Mouse (Mus musculus): Measurements from ENCODE around the gene Mast3. TPM values are rescaled to one million over a fixed set of nuclear protein-coding genes. Genes with fewer than 3 reads are reported as not detected.
A peak's percentile ranks its signal among the peaks of the same experiment; 100 is the strongest.
"Not testable (repeated sequence)": the region's sequence is repeated elsewhere in the genome, so short reads cannot be mapped to it uniquely, and the experiment has no call there.

The Mast3 gene
- total RNA-seq, 2 experiments from 2014 or later, result 15.6 to 16.7 TPM

DNA sequence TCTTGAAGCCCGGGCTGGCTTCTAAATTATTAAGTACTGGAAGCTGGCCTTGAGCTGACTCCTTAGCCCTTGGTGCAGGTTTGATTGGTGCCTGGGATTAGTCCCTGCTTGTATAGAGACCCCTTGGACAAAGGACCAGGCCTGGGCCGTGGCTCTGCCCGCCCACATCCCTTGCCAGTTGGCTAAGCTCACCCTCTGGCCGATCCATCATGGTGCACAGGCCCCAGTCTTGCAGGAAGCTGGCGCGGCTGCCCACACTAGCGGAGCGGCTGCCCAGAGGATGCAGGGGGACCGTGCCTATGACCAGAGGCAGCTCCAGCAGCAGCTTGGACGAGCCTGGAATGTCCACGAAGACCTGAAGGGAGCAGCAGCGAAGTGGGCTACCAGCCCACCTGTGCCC lies 31.8 kb upstream of the Mast3 start:
- no peak for DNase-seq (ENCODE audit: low spot score in 2 of 2)

DNA sequence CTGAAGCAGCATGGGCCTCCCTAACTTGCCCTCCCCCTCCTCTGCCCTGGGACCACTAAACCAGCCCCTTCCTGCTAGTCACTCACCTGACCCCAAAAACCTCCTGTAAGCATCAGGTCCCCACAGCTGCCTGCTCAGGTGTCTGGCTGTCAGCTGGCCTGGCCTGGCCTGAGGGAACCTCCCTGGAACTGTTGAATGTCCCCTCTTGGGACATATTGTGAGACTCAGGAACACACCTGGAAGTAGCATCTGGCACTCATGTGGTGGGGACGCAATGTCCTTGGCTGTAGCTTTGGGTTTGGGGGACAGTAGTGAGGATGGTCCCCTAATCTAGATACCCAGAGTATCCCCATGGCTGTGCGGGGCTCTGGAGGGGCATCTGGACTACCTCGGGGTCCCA lies 29.2 kb upstream of the Mast3 start:
- no peak for DNase-seq (ENCODE audit: low spot score in 2 of 2)

DNA sequence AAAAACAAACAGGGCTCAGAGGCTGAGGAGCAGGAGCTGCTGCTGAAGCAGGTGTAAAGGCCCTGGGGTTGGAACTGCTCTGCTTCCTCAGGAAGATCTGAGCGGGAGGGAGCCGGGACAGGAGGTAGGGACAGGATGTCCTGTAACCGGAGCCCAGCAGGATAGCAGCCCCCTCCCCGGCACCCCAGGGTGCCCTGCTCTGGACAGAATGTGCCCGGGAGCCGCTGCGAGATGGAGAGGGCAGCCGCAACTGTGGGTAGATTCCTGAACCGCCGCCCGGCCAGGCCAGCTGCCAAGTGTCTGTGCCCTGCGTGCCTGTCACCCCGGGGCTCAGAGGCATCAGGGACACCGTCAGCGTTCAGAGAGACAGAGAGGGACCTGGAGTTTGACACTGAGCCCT lies 28.7 kb upstream of the Mast3 start:
- DNase-seq (ENCODE audit: low spot score in 2 of 2), result peak in 1 of 2 experiments; percentile 67

DNA sequence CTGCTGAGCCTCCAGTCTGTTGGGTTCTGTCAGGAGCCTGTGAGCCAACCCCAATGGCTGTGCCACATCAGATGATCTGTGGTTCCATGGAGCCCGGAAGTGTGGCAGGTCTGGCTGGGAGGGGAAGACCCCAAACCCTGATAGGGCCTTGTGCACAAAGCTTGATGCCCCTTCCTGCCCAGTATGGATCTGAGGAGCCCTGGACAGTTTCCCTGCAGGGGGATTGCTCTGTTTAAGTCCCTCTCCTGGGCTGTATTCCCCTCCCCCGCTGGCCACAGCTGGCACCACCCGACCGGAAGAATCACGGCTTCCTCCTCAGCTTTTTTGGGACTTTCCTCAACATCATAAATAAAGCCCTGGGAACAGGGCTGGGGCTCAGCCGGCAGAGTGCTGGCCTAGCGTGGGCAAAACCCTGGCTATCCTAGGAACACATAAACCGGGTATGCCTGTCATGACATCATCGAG lies 28.2 kb upstream of the Mast3 start:
- no peak for DNase-seq (ENCODE audit: low spot score in 2 of 2)

DNA sequence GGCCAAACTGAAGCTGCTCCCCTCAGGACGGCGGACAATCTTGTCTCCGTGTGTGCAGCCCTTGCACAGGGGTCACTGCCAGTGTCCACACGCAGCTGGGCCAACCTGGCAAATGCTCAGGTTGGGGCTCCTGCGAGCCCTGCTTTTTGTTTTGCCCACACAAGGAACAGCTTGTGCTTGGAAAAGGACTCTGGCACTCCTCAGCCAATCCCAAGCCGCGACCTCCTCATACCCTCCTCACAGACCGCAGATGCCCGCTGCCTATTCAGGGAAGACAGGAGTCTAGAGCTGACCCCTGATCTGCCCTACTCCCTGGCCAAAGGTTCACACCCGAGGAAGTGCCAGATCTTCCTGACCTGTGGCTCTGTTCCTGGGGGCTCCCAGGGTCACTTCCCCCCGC lies 27.5 kb upstream of the Mast3 start:
- no peak for DNase-seq (ENCODE audit: low spot score in 2 of 2)

DNA sequence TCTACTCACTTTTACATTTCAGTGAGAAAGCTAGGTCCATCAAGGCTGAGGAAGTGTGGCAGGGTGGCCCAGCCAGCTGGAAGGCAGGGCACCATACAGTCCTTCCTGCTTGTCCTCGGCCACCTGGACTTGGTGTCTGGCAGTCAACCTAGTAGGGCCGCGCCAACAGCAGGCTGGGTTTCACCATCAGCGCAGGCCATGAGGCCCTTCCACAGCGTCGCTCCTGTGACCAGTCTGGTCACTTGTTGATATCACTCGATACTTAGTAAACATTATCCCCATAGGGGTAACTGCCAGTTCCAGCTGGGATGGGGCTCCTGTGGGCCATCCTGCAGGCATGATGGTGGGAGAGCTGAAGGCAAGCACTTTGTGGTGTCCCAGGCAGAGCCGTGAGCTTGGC lies 26.7 kb upstream of the Mast3 start:
- no peak for DNase-seq (ENCODE audit: low spot score in 2 of 2)

DNA sequence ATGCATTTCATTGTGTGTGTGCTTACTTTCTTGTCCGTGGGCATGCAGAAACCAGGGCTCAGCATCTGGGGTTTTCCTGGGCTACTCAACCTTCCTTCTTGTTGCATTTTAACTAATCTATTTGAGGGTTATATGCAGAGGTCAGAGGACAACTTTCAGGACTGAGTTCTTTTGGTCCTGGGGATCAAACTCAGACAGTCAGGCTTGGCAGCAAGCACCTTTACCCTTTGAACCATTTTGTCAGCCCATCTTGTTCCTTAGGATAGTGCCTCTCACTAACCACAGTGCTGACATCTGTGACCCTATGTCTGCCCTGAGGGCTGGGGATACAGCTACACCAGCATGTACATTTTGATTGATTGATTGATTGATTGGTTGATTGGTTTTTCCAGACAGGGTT lies 22.9 kb upstream of the Mast3 start:
- DNase-seq (ENCODE audit: low spot score in 2 of 2), result no peak

DNA sequence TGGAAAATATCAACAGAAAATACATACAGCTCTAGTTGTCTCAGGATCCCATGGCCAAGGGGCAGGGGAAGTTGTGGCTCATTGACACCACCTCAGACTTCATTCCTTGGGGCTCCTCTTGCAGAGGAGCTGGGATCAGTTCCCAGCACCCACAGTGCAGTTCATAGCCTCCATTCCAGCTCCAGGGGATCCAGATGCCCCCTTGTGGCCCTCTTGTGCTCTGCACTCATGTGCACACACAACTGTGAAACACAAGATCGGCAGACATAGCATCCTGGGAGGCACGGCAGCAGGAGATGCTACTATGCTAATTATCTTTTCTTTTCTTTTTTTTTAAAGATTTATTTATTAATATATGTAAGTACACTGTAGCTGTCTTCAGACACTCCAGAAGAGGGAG lies 22.2 kb upstream of the Mast3 start:
- no peak for DNase-seq (ENCODE audit: low spot score in 2 of 2)

DNA sequence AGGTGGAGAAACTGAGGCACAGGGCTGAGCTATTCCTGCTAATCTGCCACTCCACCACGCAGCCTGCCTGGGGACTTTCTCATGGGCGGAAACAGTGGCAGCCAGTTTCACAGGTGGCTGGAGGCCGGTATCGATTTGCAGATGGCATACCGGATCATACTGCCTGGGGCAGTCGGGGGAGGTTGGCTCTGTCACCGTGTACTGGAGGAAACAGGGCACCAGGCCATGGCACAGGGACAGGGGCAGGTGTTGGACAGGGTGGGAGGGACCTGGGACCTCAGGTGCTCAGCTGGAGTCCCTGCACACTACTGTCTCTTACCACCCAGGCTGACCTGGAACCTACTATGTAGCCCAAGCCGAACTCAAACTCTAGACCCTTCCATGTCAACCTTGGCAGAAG lies 21.0 kb upstream of the Mast3 start:
- no peak for DNase-seq (ENCODE audit: low spot score in 2 of 2)

DNA sequence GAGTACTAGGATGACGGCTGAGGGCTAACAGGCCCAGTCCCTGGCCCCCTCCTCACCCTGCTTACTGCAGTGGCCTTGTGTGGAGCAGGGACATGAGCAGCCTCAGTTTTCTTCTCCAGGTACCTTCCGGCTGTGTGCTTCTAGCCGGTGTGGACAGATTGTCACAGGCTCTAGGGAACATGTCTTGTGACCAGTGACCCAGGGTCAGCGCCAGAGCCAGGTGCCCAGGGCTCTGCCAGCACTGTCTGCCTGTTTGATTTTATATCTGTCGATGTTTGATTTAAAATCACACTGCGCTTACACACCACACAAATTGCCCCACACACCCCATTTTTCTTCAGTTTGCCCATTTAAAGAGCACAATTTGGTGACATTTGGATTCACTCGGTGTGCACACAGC lies 18.9 kb upstream of the Mast3 start:
- DNase-seq (ENCODE audit: low spot score in 2 of 2), result no peak

DNA sequence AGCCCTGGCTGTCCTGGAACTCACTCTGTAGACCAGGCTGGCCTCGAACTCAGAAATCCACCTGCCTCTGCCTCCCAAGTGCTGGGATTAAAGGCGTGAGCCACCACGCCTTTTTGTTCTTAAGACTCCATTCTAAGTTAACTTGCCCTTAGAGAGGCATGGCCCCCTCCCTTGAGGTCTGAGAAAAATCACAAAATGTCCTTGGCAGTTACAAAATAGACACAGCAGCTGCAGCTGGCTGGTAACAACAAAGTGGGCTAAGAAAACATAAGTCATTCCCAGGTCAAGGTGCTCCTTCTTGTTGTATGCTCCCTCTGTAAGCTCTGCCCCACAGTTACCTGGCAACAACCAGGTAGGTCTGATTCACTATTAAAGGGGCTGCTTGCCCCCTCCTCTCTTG lies 17.7 kb upstream of the Mast3 start:
- not testable (repeated sequence) for DNase-seq (ENCODE audit: low spot score in 2 of 2)

DNA sequence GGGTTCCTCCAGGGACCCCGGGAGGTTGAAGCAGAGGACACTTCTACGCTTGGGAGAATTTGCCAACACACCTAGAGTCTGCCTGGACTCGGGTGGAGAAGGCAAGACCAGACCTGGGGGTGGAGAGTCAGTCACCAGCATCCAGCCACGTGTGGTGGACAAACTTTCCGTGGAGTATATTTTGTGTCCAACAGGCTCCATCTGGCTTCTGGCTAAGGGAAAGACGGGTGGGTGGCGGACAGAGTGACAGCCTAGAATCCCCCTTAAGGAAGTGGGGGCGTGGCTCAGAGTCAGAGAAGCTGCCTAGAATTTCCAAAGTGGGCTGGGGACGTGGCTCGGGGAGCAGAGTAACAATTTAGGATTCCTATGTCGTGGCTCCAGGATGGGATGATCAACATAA lies 17.1 kb upstream of the Mast3 start:
- no peak for DNase-seq (ENCODE audit: low spot score in 2 of 2)

DNA sequence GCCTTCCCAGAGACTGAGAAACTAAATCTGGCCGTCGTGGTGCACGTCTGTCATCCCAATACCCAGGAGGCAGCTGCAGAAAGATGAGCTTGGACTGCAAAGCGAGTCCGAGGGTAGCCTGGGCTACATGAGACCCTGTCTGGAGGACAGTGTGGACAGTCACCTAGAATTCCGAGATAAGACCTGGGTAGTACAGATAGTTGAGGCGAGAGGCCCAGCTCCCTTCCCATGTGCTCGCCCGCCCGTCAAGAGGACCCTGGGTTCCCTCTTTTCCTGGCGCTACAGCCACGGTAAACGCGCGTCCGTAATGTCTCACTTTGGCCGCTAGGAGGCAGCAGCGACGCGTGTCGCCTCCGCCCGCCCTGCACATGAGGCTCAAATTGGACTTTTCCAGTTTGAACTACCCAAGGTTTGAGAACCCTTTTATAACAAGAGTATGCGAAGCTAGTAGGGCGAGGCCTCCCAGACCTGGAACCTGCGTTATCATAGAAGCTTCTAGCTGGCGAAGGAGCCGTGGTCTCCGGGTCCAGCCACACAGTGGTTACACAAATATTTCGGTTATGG lies 16.6 kb upstream of the Mast3 start:
- peak; percentile 68 to 83 for DNase-seq (ENCODE audit: low spot score in 2 of 2)

DNA sequence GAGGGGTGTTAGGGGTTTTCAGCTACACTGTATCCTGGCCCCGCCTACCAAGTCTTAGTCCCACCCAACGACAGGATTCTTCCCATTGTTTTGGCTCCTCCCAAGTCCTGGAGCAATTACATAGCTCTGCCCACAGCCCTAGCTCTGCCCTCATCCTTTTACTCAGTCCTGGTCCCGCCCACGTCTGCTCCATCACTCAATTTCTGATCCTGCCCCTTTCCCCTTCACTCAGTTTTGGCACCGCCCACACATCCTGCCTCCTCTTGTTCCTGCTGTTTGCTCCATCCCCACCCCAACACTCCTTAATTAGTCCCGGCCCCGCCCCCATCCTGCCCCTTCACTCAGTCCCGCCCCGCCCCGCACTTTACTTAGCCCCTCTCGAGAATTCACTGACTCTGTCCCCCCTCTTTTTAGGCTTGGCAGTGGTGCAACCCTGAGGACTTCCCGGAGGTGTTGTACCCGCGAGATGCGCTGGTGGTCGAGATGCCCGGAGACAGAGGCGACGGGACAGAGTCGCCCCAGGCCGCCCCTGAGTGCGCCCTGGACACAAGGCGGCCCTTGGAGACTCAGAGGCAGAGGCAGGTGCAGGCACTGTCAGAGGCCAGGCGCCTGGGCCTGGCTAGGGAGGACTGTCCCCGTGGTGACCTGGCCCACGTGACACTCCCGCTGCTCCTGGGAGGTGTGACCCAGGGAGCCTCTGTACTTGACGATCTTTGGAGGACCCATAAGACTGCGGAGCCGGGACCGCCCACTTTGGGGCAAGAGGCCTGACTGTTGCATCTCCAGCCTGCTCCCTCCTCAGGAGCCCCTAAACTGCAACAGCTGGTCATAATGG lies 15.5 kb upstream of the Mast3 start:
- DNase-seq (ENCODE audit: low spot score in 2 of 2), result no peak

DNA sequence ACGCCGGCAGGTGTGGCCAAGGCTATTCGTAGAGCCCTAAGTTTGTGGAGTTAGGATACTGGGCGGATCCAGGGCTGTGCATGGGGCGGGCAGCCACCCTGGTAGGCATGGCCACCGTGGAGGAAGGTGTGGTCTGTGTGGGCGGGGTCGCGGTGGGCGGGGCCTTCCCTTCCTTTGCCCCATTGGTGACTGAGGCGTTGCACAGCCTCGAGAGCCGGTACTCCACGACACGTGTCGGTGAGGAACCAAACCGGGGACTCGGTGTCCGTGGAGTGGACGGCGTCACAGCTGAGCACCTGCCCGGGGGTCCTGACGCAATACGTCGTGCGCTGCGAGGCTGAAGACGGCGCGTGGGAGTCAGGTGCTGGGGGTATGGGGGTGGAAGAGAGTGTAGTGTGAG lies 11.8 kb upstream of the Mast3 start:
- no peak for DNase-seq (ENCODE audit: low spot score in 2 of 2)

DNA sequence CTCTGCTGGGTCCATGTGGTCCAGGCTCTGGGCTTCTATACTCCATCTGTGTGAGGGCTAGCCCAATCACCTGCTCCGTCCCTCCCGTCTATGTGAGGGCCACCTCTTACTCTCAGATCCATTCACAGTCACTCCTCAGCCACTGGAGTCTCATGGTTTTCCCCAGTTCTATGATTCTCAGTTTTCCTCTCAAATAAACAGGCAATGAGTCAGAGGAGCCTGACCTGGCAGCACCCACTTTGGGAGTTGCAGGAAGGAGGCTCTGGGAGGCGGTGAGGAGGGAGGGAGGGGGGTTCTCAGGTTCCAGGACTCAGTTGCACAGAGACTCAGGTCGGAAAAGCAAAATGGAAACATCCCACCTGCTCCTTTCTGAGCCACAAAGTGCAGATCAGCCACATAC lies 8.0 kb upstream of the Mast3 start:
- DNase-seq (ENCODE audit: low spot score in 2 of 2), result no peak

DNA sequence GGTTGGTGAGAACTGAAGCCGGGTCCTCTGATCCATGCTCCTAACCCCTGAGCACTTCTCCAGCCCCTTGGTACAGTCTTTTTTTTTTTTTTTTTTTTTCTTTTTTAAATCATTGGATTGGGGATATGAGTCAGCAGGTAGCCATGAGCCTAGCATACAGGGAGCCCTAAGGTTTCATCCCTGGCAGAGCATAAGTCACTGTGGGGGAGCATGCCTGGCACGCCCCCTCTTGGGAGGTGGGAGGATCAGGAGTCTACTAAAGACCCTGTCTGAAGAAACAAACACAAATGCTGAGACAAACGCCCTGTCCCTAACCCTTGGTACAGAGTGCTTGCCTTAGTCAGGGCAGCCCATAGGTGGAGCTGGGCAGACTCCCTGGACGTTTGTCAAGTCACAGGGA lies 7.2 kb upstream of the Mast3 start:
- DNase-seq (ENCODE audit: low spot score in 2 of 2), result no peak

DNA sequence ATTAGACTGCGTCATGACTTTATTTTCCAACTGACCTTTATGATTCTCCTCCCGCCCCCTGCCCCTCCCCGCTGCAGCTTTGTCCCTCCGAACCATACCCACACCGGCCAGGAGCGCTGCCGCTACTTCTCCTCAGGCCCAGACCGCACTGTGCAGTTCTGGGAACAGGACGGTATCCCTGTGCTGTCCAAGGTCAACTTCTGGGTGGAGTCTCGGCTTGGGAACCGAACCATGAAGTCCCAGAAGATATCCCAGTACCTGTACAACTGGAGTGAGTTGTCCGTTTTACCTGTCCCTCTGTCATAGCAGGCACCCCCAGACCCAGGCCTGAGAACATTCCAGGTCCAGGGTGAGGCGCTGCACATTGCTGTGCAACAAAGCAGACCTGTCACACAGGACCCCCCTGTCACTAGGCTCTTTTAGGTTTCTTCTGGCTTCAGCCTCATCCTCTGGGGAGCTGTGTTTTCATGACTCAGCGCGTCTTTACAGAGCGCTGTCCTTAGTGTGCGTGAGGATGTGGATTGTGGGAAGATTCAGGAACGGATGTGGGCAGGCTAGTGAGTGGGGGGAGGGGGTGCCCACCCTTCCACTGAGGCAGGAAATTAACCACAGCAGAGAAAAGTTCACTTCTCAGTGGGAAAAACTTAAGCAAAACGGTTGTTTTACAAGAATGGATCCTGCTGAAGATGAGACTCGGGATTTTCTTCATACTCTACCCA lies 6.3 kb upstream of the Mast3 start:
- DNase-seq (ENCODE audit: low spot score in 2 of 2), result no peak

DNA sequence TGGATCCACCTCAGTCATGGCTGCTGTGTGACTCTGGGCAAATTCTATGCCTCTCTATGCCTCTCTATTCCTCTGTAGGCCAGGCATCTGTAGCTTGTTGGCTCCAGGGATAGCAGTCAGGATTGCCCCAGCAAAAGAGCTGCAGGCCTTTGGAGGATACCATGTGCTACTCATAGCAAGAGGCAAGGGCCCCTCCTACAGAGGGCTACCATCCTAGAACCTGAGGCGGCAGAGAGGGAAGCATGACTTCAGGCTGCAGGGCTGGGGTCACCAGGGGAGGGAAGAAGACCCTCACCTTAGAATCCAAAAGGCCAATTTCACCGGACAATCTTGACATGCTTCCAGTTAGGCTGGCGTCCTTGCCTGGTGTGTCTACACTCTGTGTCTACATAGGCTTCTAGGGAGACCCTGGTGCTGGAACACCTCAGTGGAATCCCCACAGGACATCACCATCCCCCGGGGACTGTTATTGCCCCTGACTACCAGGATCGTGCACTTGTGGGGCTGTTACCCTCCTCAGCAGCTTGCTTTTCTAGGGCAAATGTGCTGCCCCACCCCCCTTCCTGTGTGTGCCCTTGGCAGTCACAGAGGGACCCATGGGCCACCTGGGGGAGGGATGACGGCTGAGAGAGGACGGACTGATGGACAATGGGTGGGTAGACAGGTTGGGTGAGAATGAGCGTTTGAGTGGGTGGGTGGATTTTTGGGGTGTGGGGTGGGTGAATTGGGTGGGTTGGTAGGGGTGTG lies 4.3 kb upstream of the Mast3 start:
- no peak for DNase-seq (ENCODE audit: low spot score in 2 of 2)

DNA sequence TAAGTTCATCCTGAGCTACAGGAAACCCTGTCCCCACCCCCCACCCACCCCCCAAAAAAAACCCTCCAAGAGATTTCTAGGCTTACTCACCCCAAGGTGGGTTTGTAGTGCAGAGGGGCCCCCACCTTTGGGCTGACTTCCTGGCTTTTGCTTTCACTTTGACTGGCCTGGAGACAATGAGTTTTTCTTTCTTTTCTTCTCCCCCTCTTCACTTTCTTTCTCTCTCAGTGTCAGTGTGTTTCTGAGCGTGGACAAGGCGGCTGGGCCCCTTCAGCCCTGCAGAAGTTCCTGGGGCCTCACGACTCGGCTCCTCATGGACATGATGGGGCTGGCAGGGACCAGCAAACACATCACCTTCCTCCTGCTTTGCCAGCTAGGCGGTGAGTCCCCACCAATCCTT lies 3.4 kb upstream of the Mast3 start, which contains the start of gene Il12rb1:
Gene Il12rb1, plus strand, starts transcription at position 211 of the 400 bp plus-strand sequence.
- DNase-seq (ENCODE audit: low spot score in 2 of 2), result no peak

DNA sequence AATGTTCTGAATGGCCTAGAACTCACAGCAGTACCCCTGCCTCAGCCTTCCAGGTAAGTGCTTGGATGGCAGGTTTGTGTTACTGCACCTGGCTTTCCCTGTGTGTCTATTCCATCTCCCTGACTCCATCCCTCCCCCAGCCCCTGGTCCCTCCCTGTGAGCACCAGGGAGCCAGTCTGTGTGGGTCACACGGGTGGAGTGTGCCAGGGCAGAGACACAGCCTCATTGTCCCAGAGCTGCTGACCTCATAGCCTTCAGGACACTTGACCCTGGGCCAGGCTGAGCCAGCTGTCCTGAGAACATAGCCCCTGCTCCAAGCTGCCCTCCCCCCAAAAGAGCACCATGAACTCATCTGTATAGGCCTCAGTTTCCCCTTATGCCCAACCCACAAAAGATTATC lies 2.5 kb upstream of the Mast3 start:
- DNase-seq (ENCODE audit: low spot score in 2 of 2), result no peak

DNA sequence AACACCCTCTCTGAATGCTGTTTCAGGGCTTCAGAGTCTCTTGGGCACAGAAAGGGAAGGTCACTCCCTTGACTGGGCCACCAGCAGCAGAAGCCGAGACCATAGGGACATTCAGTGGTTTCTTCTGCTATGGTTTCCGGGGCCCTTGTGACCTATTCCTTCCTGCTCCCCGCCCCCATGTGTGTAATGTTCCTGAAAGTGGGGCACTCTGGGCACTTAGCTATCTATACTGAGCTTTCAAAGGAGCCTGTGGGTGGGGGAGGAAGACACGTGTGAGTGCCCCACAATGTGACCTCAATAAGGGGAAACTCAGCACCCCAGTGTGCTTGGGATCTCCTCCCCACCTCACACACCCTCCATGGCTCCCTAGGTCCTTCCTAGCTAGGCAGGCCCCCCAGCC lies 1.7 kb upstream of the Mast3 start:
- DNase-seq (ENCODE audit: low spot score in 2 of 2), result no peak
